Mouse (Mus musculus) G1E (cell line): ENCODE data around the gene Fndc3b. TPM values are rescaled to one million over a fixed set of nuclear protein-coding genes. Genes with fewer than 3 reads are reported as not detected.

Source experiments
- ATAC-seq: 2 replicates; pipeline ENCODE4 v1.8.0; 2016; ENCODE audit warnings: mild to moderate bottlenecking; ENCODE audit not compliant: insufficient number of reproducible peaks, poor library complexity, low FRiP score, severe bottlenecking; ENCODE audit errors: extremely low read depth
- DNase-seq: peaks from one replicate; pipeline ENCODE4 v3.0.0; 2012; ENCODE audit warnings: low spot score
- H3K27me3 ChIP-seq: 2 replicates; pipeline ENCODE4 v1.6.1; 2012; ENCODE audit warnings: mild to moderate bottlenecking, low read length, inconsistent platforms; ENCODE audit not compliant: insufficient read depth
- H3K36me3 ChIP-seq: replicated peaks from 2 replicates; pipeline ENCODE3; 2012; ENCODE audit warnings: mild to moderate bottlenecking, inconsistent platforms
- H3K4me1 ChIP-seq: 2 replicates; pipeline ENCODE4 v1.6.1; 2012; ENCODE audit warnings: low read depth, low read length, inconsistent platforms, mixed read lengths; ENCODE audit not compliant: insufficient read depth
- H3K4me3 ChIP-seq: 2 replicates; pipeline ENCODE4 v1.5.1; 2012; ENCODE audit warnings: low read depth, mild to moderate bottlenecking, inconsistent platforms, low read length, moderate library complexity, mixed read lengths
- H3K9me3 ChIP-seq: replicated peaks from 2 replicates; pipeline ENCODE4 v1.6.1; 2012; ENCODE audit warnings: inconsistent platforms
- CTCF ChIP-seq: IDR thresholded peaks from 2 replicates; pipeline ENCODE4 v1.5.1; 2012; ENCODE audit warnings: low read depth, low read length, inconsistent platforms, mixed read lengths
- GATA1 ChIP-seq: IDR thresholded peaks from 2 replicates; pipeline ENCODE4 v1.6.1; 2012; ENCODE audit warnings: borderline replicate concordance, low read length, inconsistent platforms, mixed read lengths
- GATA2 ChIP-seq: IDR thresholded peaks from 2 replicates; pipeline ENCODE4 v1.6.1; 2012; ENCODE audit warnings: low read depth, low read length, inconsistent platforms, borderline replicate concordance
- POLR2AphosphoS5 ChIP-seq: IDR thresholded peaks from 2 replicates; pipeline ENCODE4 v1.6.1; 2012; ENCODE audit warnings: low read depth, low read length, inconsistent platforms; ENCODE audit not compliant: insufficient replicate concordance
- TAL1 ChIP-seq: conservative IDR thresholded peaks from 2 replicates; pipeline ENCODE4 v1.6.1; 2012; ENCODE audit warnings: low read depth, low read length, inconsistent platforms, mixed read lengths
- polyA plus RNA-seq: library from polyadenylated mRNA; stranded (reverse); fragments of >175 nt; gene quantifications from 2 replicates; pipeline ENCODE4 v1.2.3, GENCODE M21; 2012
- total RNA-seq, 2 experiments: library from RNA; stranded (forward) in 1 of 2; stranded (reverse) in 1 of 2; fragments of 200-1000 nt in 1 of 2; fragments of >200 nt in 1 of 2; fragmentation: Nextera tagmentation in 1 of 2; gene quantifications; 2 replicates each; pipeline ENCODE4 v1.2.3; 2014 to 2017

Gene Fndc3b
- total and polyA plus RNA-seq, 3 experiments: 0.16 TPM; not detected in 2

DNA sequence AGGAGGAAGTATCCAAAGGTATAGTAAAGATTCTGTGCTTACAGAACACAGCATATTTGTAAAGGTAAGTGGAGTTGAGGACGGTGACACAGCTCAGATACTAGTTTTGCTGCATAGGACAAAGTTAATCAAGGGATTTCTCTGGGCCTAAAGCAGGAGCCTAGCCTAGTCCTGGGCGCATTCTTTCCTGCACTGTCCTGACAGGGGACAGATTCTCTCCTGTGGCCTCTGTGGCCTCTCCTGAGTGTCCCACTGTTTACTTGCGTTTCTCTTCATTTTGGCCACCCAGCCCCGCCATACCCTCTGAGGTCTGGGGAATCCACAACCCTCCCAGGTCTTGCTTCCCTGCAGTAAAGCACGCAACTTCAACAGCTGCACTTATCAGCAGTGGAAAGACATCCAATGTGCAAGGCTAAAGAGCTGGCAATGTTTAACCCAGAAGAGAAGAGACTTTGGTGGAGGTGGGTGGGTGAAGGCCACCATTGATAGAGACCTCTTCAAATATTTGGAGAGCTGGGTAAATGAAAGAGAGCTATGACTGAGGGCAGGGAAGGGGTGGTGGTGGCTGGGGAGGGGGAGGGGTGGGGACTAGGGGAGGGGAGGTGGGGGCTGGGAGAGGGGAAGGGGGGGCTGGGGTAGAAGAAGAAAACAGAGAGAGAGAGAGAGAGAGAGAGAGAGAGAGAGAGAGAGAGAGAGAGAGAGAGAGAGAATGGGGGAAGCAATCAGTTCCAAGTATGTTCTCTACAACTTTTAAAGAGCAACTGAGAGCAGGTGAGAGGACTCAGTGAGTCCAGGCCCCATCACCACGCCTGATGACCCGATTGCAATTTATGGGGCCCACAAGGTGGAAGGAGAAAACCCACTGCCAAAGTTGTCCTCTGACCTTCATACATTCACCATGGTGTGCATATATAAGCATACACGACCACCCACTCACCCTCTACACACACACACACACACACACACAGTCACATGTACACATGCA is 18.0 kb upstream of the Fndc3b start:
- no peaks in the 10 kb centered on the region for H3K9me3 ChIP-seq
- no peaks in the 10 kb centered on the region for H3K4me1 ChIP-seq
- TF ChIP-seq GATA2: no peak
- TF ChIP-seq POLR2AphosphoS5: no peak
- no peak for TF ChIP-seq TAL1
- TF ChIP-seq GATA1: no peak
- H3K36me3 ChIP-seq: no peaks in the 10 kb centered on the region
- no peak for ATAC-seq
- no peak overlapping the region for H3K4me3 ChIP-seq
- H3K27me3 ChIP-seq: no peaks in the 10 kb centered on the region
- DNase-seq: no peak

DNA sequence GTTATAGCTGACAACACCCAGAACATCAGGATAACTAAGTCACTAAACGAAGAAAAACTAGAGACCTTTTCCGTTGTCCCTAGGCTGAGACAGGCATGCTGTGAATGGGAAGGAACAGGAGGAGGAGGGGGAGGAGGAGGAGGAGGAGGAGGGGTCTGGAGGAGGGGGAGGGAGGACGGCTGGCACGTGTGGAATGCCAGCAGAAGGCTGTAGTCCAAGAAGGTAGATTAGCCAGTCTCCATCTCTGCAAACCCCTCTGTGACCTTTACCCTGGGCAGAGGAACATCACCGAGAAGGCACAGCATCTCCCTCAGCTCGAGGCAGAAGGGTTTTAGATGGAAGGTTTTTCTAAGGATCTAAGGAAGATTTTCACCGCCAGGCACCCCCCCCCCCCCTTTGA is 17.1 kb upstream of the Fndc3b start:
- no peak for ATAC-seq
- H3K9me3 ChIP-seq: no peaks in the 10 kb centered on the region
- H3K27me3 ChIP-seq: no peaks in the 10 kb centered on the region
- TF ChIP-seq POLR2AphosphoS5 (no peak), GATA1 (no peak), GATA2 (no peak), CTCF (no peak), TAL1 (no peak)
- DNase-seq: no peak
- no peaks in the 10 kb centered on the region for H3K4me1 ChIP-seq
- H3K4me3 ChIP-seq: no peak overlapping the region
- no peaks in the 10 kb centered on the region for H3K36me3 ChIP-seq

GRCm38 (mm10) chr3:27725752-27726151 is 14.6 kb upstream of the Fndc3b start:
- Histone ChIP-seq H3K36me3 (no peaks in the 10 kb centered on the region), H3K4me3 (no peak overlapping the region), H3K4me1 (no peaks in the 10 kb centered on the region), H3K27me3 (no peaks in the 10 kb centered on the region), H3K9me3 (no peaks in the 10 kb centered on the region)
- TF ChIP-seq GATA1: no peak
- TF ChIP-seq CTCF: no peak
- DNase-seq (no peak), ATAC-seq (no peak)

- H3K4me3 ChIP-seq: no peak overlapping the region
- DNase-seq (no peak), ATAC-seq (no peak)
- no peaks in the 10 kb centered on the region for H3K9me3 ChIP-seq
- TF ChIP-seq GATA2 (no peak), GATA1 (no peak), CTCF (no peak)
- no peaks in the 10 kb centered on the region for H3K4me1 ChIP-seq
- no peaks in the 10 kb centered on the region for H3K36me3 ChIP-seq
- no peaks in the 10 kb centered on the region for H3K27me3 ChIP-seq
Measured at GRCm38 (mm10) chr3:27724208-27724607, 13.1 kb upstream of the Fndc3b start.

- no peaks in the 10 kb centered on the region for H3K4me1 ChIP-seq
- DNase-seq (no peak), ATAC-seq (no peak)
- H3K4me3 ChIP-seq: no peak overlapping the region
- no peaks in the 10 kb centered on the region for H3K36me3 ChIP-seq
- TF ChIP-seq GATA1 (no peak), CTCF (no peak), TAL1 (no peak), POLR2AphosphoS5 (no peak), GATA2 (no peak)
- no peaks in the 10 kb centered on the region for H3K9me3 ChIP-seq
- no peaks in the 10 kb centered on the region for H3K27me3 ChIP-seq
Measured at GRCm38 (mm10) chr3:27718829-27719365, 7.8 kb upstream of the Fndc3b start.

GRCm38 (mm10) chr3:27713971-27714370 is 2.9 kb upstream of the Fndc3b start:
- no peak for DNase-seq
- Histone ChIP-seq H3K27me3 (no peaks in the 10 kb centered on the region), H3K36me3 (no peaks in the 10 kb centered on the region), H3K4me1 (no peaks in the 10 kb centered on the region), H3K9me3 (peaks cover 15% of the 10 kb centered on the region), H3K4me3 (no peak overlapping the region)
- TF ChIP-seq POLR2AphosphoS5 (no peak), CTCF (no peak), GATA1 (no peak), GATA2 (no peak), TAL1 (no peak)
- ATAC-seq: no peak
